Mouse (Mus musculus): ENCODE results near the gene Naa40.

GRCm38 (mm10) chr19:7226511-7226914 is 14.5 kb downstream of the Naa40 start:
- TF ChIP-seq CTCF (IDR thresholded peaks at IDR 0.05; ENCODE audit: borderline replicate concordance, insufficient read depth, low read depth, low read length) (no peak), POLR2A (IDR thresholded peaks at IDR 0.05; ENCODE audit: borderline replicate concordance, insufficient read depth, low read length) (no peak)
